Mouse (Mus musculus) megakaryocyte progenitor cell, adult 5-6 weeks (primary cell): ENCODE measurements around the gene Tssc4. TPM values are rescaled to one million over a fixed set of nuclear protein-coding genes. Genes with fewer than 3 reads are reported as not detected.

Source experiments
- ATAC-seq: replicated peaks from 2 replicates; pipeline ENCODE4 v1.8.0; 2016; ENCODE audit warnings: mild to moderate bottlenecking, moderate TSS enrichment, inconsistent platforms; ENCODE audit not compliant: poor library complexity
- total RNA-seq, 2 experiments: library from RNA; stranded (forward) in 1 of 2; stranded (reverse) in 1 of 2; fragments of 157-497, 149-512 nt in 1 of 2; fragments of 200-1000 nt in 1 of 2; gene quantifications; 2 replicates each; pipeline versions ENCODE4 v1.2.3 to v1.2.4; 2015 to 2017

Gene Tssc4
- total RNA-seq, 2 experiments from 2014 or later: 23.5 to 33.7 TPM

DNA sequence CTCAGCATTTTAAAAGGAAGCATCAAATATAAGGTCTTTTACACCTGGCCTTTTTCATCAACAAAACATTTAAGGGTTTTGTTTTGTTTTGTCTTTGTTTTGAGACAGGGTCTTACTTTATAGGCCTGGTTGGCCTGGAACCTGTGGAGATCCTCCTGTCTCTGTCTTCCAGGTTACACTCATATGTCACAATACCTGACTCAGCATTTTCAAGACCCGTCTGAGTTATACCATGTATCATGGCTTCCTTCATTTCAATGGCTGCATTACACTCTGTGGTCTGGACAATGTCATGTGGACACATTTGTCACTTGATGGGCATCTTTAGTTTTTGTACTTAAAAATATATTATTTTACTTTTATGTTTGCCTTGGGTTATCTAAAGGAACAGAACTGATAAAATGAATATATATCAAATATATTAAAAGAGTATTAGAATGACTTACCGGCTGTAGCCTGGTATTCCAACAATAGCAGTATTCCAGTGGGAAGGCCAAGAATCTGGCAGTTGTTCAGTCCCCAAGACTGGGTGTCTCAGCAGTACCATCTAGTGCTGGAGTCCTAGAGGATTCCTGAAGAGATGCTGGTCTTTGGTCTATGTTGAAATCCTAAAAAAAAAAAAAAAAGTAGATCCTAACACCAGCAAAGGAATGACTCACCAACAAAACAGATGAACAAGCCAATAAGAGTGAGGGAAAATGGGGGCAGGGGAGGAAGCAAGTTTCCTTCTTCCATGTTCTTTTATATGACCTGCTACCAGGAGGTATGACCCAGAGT lies 24.8 kb upstream of the Tssc4 start:
- no peak for ATAC-seq

DNA sequence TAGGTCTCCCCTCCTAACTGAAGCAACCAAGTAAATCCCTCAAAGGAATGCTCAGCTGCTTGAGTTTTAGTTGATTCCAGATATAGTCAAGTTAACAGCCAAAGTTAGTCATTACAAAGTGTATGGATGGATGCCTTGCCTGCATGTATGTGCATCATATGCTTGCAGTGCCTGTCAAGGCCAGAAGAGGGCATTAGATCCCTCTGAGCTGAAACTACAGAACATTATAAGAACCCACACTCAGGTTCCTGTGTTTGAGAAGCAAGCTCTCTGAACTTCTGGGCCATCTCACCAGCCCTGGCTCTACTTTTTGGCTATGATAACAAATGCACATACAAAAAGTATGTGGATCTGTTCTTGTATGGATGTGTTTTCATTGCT lies 24.2 kb upstream of the Tssc4 start:
- ATAC-seq: no peak

DNA sequence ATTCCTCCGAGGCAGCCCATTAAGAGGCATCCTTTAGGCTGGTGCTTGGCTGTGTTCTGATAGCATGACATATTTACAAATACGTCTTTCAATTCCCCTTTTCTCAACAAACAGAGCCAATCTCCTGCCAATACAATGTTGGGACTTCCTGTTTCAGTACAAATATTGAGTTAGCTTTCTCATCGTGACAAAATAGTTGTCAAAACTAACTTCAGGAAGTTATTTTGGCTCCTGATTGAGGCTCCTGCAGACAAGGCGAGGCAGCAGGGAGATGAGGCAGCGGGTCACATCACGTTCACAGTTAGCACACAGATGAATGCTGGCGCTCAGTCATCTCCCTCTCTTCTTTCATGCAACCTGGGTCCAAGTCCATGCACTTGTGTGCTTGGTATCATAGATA lies 22.7 kb upstream of the Tssc4 start:
- ATAC-seq: peak; percentile 62

DNA sequence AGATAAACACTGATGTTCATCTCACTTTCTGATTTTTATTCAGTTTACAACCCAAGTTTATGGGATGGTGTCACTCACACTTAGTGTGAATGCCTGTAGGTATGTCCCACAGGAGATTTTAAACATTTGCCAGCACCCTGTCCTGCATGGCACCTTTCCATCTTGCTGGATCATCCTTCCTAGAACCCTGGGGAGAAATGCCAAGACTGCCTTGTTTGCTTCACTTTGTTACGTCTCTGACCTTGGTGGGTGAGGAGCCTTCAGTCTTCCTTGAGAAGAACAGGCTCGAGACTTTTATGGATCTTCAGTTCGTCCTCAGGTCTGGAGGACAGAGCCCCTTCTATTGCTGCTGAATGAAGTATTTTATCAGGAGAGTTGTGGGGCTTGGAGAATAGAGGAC lies 19.7 kb upstream of the Tssc4 start:
- ATAC-seq: no peak

DNA sequence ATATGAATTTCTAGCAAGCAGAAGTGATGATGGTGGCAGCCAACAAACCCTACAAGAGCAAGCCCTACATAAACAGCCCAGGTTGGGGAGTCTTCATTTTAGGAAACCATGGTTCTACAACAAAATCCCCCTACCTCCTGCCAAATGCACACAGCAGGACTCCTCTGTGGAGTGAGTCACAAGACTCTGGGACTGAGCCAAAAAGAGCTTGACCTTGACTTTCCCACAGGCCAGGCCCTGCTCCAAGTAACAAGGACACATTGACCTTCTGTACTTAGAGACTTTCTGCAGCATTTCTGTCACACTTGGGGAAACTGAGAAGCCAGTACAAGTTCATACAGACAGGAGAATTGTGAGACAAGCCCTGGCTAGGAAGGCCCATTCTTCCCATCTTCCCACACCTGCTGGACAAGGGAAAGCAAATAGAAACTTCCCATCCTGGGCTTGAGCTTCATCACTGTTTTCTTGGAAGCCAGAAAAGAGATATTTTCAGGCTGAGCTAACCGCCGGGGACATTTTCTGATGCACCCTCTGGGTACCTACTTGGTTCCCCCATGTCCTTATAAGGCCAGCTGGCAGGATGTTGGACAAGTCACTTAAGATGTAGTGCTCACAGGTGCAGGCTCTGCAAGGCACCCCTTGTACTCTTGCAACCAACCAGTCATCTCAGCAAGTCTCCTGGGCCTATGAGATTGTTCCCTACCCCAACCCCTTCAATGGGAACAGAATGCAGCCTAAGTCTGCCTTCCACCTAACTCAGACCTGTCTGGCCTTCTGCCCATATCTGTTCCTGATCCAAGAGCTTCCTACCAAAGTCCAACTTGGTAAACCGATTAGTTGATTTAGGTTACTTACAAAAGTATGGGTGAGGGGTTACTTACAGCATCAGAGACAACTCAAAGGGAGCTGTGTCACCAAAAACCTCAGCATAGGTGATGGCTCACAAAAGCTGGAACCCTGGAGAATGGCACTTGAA lies 18.9 kb upstream of the Tssc4 start:
- no peak for ATAC-seq

DNA sequence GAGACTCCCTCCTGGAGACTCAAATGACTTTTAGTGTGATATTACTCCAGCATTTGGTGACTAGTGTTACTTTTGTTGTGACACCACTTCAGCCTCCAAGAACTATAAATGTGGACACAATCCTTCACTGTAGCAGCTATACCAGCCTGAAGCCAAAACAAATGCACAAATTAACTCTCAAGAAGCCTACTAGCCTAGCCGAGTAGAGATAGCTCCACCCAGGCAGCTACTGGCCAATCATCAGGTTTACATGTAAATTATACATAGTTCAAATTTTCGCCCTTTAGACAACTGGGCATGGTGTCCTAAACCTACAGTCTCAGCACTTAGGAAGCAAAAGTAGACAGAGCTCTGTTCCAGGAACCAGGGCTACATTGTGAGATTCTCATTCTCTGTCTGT lies 17.7 kb upstream of the Tssc4 start:
- ATAC-seq: peak; percentile 25; the same call in 1 of the 2 replicates

DNA sequence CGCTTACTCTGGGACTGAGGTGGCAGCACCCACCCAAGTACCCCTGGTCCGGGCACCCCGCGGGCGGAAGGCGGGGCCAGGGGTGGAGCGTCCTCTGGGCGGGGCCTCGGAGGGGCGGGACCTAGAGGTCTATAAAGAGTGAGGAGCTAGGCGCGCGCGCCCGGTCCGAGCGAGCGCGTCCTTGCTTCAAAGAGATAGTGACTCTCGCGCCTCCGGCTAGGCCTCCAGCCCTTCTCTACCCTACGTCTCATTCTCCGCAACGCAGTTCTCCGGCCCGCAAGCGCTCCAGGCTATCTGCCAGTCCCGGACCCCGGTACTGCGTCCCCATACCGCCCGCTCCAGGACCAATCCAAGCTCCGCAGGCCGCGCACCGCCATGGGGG lies 16.4 kb upstream of the Tssc4 start, which contains the start of gene Cd81:
Gene Cd81, plus strand, starts transcription at position 114 of the 382 bp plus-strand sequence.
- ATAC-seq: peak; percentile 71

DNA sequence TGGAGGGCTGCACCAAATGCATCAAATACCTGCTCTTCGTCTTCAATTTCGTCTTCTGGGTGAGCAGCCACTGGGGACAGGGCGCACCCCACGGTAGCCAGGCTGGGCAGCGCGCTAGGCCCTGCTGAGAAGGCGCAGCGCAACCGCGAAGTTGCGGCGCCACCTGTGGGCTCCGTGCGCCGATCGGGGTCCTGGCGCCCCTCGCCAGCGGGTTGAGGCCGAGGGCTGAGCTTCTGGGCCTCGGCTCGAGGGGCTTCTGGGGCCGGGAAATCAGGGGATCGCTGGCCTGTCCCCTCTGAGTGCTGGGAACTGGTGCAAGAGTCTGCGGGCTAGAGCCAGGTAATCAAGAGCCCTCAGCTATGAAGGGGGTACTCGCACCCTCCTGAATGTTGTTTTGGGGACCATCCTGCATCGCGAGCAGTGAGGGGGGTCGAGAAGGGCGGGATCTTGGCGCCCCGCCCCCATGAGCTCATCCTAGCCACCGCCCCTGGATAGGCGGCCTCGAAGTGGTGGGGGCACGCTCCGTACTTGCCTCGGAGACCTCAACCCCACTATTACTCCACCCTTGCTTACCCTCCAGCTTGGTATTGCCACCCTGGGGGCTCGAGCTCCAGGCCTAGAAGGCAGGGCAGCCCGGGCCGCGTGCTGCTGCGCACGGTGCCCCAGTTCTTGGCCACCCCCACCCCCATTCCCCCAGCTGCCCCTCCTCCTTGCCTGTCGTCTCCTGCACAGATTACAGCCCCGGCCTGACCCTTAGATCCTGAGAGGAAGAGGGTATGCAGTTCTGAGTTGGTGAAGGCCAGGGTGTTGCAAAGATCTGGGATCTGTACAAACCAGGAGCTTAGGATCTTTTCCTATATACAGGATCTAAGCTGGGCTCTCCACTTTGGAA lies 15.8 kb upstream of the Tssc4 start:
- ATAC-seq: peak; percentile 26

DNA sequence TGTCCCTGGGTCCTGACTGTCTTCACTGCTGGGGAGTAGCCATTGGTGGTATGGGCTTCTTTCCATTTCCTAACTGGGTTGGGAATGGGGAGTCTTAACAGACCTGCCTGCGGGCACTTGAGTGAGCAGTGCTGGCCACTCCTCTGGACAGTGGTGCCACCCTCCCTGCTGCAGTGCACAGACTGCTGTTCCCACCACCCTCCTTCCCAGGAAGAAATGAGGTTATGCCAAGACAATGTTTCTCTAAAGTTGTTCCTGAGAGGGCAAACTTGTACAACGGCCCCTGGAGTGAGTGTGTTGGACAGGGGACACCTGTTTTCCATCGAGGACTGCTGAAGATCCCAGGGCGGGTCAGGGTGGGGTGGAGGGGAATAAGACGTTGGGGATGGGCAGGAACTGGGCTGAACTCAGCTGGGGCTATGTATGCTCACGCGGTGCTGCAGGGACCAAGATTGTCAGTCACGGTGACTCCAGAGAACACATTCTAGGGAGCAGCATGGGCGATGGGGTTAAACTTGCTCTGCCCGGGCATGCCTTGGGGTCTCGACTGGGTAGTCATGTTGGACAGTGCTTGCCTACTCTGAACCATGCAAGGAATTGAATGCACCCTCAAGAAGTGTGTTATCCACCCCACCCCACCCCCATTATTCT lies 15.0 kb upstream of the Tssc4 start:
- ATAC-seq: no peak

DNA sequence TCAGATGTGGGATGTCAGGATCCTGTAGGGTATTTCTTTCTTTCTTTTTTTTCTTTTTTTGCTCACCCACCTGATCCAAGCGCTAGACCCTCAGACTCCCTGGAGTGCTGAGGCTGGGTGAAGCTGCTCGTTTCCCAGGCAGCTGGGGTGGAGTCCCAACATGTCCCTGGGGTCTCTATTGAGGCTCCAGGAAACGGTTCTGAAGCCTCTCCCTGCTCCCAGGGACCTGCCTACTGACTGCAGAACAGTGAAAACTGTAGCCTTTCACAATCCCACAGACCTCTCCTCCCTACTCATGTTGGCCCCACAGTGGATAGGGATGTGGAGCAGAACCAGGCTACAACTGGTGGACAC lies 14.5 kb upstream of the Tssc4 start:
- no peak for ATAC-seq

DNA sequence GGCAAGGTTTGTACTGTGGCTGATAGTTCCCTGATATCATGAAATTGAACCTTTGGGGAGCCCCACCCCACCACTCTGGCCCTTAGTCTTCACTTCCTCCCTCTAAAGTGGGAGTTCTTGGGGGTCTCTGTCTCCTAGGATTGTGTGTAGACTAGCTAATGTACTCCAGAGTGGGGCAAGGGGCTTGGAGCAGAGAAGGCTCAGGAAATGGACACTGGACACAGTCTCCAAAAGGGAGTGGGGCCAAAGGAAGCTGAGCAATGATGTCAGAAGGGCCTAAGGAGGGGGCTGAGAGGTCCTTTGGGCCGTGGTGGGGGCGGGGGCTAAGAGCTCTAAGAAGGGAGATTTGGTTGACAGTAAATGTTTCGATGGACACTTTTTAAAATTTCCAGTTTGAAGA lies 14.0 kb upstream of the Tssc4 start:
- no peak for ATAC-seq

DNA sequence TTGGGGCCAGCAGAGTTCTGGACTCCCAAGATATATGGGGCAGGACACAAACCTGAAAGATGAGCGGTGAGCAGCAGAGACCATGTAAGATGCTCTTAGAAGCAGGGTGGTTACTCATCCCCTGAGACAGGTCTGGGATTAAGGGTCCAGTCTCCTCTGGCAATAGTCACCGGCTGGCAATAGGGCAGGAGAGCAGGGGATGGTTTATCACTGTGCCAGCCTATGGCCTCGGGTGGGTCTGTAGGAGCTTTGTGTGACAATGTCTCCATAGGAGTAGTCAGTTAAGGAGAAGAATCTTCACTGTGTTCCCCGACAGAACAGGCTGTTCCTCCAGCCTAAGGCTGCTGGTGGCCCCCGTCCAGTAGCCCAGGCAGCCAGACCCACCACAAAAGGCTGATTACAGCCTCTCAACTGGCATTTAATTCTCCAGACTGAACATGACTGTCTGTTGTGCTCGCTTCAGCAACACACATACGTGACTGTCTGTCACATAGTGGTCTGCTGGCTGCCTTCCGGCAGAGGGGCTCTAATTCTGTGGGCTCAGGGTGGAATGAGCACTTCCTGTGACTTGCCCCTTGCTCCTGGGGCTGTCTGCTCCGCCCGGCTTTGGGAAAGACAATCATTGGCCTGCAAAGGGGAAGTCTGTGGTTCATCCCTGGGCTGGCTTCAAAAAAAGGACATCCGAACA lies 13.4 kb upstream of the Tssc4 start:
- peak; percentile 13 for ATAC-seq

DNA sequence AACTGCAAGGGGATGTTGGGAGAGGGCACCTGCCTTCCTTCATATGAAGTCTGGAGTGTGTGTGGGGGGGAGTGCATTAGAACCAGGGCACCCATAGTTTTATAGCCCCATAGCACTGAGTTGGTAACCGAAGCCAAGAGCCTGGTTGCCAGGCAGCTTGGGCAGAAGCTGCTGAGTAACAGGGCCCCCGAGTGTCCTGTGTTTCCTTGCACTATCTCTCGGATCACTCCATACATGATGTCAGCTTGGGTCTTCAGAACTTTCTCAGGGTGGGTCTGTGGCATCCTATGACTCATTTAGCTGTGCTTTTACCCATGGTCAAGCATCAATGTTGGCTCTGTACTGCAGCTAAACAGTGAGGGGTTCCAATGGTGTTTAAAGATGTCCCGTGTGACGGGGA lies 12.0 kb upstream of the Tssc4 start:
- no peak for ATAC-seq

DNA sequence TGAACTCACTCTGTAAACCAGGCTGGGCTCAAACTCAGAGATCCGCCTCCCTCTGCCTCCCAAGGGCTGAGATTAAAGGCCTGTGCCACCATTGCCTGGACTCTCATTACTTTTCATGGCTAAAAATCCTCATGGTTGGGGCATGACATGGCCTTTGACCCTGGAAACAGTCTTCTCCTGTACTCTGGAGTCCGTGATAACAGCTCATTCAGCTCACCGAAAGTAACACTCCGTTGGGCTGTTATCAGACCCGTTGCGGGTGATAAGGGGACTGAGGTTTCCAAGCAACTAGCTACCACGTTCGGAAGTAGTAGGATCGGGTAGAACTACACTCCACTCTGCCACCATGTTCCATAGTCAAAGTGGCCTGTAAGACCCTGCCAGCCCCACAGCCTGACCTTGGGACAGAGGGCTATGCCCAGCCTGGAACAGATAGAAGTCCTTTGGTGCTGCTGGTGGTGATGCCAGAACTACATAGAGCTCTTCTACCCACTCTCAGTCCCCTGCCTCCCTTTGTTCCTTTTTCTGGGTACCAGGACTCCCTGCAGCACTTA lies 11.3 kb upstream of the Tssc4 start:
- peak; percentile 35 for ATAC-seq

DNA sequence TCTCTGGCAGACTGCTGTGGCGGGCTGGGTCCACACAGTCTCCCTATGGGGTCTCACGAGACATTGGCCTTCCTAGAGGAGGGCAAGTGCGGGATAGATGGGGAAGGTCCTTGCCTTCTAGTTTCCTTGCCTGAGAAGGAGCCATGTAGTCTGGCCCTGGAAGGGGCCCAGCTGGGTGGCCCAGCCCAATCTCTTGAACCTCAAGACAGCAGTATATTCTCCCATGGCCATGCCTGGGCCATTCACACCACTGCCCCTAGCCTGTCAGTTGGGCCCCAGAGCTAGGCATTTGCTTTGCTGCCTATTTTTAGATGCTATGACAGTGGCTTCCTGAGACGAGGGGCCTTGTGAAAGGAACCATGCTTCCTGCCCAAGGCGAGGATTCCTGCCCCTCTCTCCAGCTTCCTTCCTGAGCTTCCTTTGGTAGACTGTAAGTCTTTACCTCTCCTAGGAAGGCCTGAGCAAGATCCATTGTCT lies 10.8 kb upstream of the Tssc4 start:
- ATAC-seq: 0 out of 2 replicates have a peak, but pooled peaks have one; percentile 1

DNA sequence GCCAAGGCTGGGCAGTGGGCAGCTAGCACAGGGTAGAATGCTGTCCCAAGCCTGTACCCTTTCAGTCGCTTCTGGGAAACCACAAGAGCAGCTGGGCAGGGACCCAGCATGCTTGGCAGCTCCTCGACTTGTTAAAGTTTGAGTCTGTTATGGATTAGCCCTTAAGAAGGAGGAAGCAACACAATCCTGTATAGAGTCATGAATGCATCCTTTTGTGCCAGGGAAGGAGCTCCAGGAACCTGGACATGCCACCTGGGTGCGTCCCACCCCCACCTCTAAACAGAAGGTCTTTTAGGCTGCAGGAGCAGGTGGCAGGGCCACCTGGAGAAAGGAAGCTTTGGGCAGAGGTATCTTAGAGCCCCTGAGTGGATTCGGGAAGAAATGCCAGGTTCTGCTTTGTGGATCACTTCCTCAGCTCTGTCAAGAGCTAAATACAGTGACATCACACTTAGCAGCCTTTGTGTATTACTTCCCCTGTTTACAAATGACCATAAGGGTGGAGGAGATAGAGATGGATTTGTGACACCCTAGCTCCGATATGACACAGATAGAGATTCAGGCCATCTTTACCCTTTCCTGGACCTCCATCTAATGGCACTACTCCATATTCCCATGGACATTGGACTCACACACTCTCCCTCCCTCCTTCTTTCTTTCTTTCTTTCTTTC lies 9.7 kb upstream of the Tssc4 start:
- peak; percentile 38 for ATAC-seq

DNA sequence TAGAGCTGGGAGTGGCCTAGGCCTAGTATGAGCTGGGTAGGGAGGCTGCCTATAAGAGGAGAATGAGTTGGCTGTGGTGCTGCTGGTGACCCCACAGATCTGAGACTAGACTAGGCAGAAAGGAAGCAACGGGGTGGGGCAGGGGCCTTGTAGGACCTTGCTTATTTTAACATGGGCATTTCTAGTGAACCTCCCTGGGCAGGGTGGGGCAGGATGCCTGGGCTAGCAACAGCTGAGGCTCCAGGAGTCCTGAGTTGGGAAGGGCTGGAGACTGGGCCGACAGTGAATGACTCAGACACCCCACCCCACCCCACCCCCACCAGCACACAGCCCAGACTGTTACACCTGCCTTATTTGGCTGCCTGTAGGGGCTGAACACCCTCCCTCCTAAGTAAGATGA lies 6.3 kb upstream of the Tssc4 start:
- ATAC-seq: no peak

DNA sequence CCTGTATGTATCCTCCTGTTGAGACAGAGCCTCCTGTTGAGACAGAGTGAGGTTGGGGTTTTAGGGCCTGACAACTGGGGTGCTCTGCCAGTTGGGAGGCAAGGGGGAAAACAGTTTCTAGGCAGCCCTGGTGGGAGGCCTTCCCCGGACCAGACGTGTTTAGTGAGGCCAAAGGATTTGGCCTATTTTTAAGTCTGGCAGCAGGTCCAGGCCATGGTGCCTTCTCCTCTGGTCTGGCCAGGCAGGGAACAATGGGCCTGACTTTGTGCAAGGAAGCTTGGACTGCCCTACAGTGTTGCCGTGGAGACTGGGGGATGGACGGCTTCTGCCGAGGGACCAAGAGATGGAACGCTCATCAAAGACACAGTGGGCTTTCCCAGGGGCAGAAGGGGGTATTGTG lies 4.8 kb upstream of the Tssc4 start:
- no peak for ATAC-seq

DNA sequence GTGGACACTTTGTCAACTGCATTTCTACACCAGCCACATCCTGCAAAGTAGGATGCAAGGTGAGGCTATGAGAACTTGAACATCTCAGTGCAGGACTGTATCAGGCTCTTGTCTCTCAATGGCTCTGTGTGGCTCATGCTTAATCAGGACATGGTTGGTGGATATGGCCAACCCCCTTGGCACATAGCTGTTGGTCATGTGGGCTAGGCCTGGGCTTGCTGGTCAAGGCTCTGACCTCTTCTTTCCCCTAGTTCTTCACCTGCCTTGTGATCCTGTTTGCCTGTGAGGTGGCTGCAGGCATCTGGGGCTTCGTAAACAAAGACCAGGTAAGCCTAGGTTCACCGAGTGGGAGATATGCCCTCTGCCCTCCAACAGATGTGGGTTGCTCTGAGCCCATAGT lies 3.4 kb upstream of the Tssc4 start:
- no peak for ATAC-seq
